ENCODE assay signal across 8 mouse cellular contexts in the genomic region with DNA sequence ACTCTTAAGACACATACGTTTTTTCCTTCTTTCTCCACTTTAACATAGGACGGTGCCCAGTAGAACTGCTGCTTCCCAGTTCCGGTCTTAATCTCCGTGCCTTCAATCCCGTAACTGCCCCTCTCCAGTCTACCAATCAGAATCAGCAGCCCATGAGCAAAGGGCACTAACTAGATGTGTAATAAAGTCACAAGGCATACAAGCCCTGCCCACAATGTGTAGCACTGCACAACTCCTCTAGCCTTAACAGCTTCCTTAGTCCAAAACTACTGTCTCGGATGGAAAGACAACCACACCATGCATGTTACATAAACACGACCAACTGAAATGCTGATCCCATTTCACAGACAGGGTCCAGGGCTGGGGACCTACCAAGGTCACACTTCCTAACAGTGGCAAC. TPM values are rescaled to one million over a fixed set of nuclear protein-coding genes. Genes with fewer than 3 reads are reported as not detected.
DNase-seq lines count a peak whose midpoint lies in the region; ATAC-seq and TF ChIP-seq lines count a peak whose summit lies in the region.

No protein-coding gene starts in this region.

- H3K9ac ChIP-seq in forebrain, embryonic 12.5 days: peak overlapping the region; percentile 89
- H3K9ac ChIP-seq in midbrain, embryonic 11.5 days (ENCODE audit: low read length): peak overlapping the region; percentile 92

- ATAC-seq in forebrain, embryonic 12.5 days (ENCODE audit: low FRiP score): no peak
- no peak; the same call in 1 of the 2 replicates for ATAC-seq in midbrain, embryonic 11.5 days (ENCODE audit: low FRiP score)

- H3K4me3 ChIP-seq in C2C12 (ENCODE audit: insufficient read depth, poor library complexity, severe bottlenecking): peak overlapping the region; percentile 67
- peak overlapping the region; percentile 71 for H3K4me3 ChIP-seq in forebrain, embryonic 12.5 days (replicated peaks)
- H3K4me3 ChIP-seq in midbrain, embryonic 11.5 days (ENCODE audit: low read depth, low read length): peak overlapping the region; percentile 81

- WGBS in forebrain, embryonic 12.5 days: 70% methylated on average over 7 of the region's 7 CpGs
- WGBS in midbrain, embryonic 11.5 days: 75% methylated on average over 7 of the region's 7 CpGs

- TF ChIP-seq CTCF in C2C12 (IDR thresholded peaks at IDR 0.05; ENCODE audit: control insufficient read depth, insufficient read depth, insufficient read length): no peak

- peaks cover 69% of the 10 kb centered on the region for H3K79me2 ChIP-seq in C2C12 (ENCODE audit: control insufficient read depth, insufficient read depth)

- H3K79me3 ChIP-seq in C2C12 (ENCODE audit: low read depth): peaks cover 65% of the 10 kb centered on the region

- peaks cover 70% of the 10 kb centered on the region for H3K36me3 ChIP-seq in C2C12 (ENCODE audit: control insufficient read depth, insufficient read depth)
- H3K36me3 ChIP-seq in forebrain, embryonic 12.5 days (replicated peaks): peaks cover 21% of the 10 kb centered on the region
- peaks cover 2% of the 10 kb centered on the region; the same call in 1 of the 2 replicates for H3K36me3 ChIP-seq in midbrain, embryonic 11.5 days (ENCODE audit: control insufficient read depth, insufficient read depth, low read length)

- no peaks in the 10 kb centered on the region for H3K27me3 ChIP-seq in C2C12 (ENCODE audit: control insufficient read depth, insufficient read depth, insufficient read length)
- no peaks in the 10 kb centered on the region for H3K27me3 ChIP-seq in forebrain, embryonic 12.5 days
- H3K27me3 ChIP-seq in midbrain, embryonic 11.5 days (ENCODE audit: control insufficient read depth, insufficient read depth, low read length): no peaks in the 10 kb centered on the region

- H3K27ac ChIP-seq in forebrain, embryonic 12.5 days: peak overlapping the region; percentile 97
- H3K27ac ChIP-seq in midbrain, embryonic 11.5 days (ENCODE audit: low read depth, low read length): no peak overlapping the region; the same call in 1 of the 2 replicates

- H3K4me1 ChIP-seq in forebrain, embryonic 12.5 days: peaks cover 24% of the 10 kb centered on the region
- peaks cover 10% of the 10 kb centered on the region for H3K4me1 ChIP-seq in midbrain, embryonic 11.5 days (ENCODE audit: control insufficient read depth, insufficient read depth, low read length)

- no peaks in the 10 kb centered on the region for H3K9me3 ChIP-seq in forebrain, embryonic 12.5 days
- H3K9me3 ChIP-seq in midbrain, embryonic 11.5 days (ENCODE audit: control insufficient read depth, low read length): no peaks in the 10 kb centered on the region

- H3ac ChIP-seq in C2C12 (ENCODE audit: control insufficient read depth, insufficient read length, low read depth): peak overlapping the region; percentile 52

- peak overlapping the region; percentile 89 for H3K4me2 ChIP-seq in forebrain, embryonic 12.5 days
- peak overlapping the region; percentile 83 for H3K4me2 ChIP-seq in midbrain, embryonic 11.5 days

- DNase-seq in adrenal gland, adult 2 months: peak; percentile 46
- no peak for DNase-seq in adrenal gland, adult 18-20 months (ENCODE audit: low spot score in 2 of 2)
- DNase-seq in kidney, postnatal 10 days: peak; percentile 22
- no peak for DNase-seq in midbrain, embryonic 11.5 days (ENCODE audit: low spot score, missing footprints)
- no peak for DNase-seq in gastrocnemius, postnatal 10 days
- no peak for DNase-seq in testis, postnatal 14 days (ENCODE audit: low spot score)

TF ChIP-seq in C2C12, 6 proteins besides CTCF, POLR2A, EP300 and RAD21:
- TF ChIP-seq MAX (IDR thresholded peaks at IDR 0.05) (no peak), USF1 (IDR thresholded peaks at IDR 0.05; ENCODE audit: low read depth) (no peak), MYOD1 (IDR thresholded peaks at IDR 0.05; ENCODE audit: control insufficient read depth, insufficient read length, low read depth) (no peak), FOSL1 (IDR thresholded peaks at IDR 0.05; ENCODE audit: insufficient read depth, low read length, poor library complexity, severe bottlenecking) (no peak), MYOG (IDR thresholded peaks at IDR 0.05; ENCODE audit: control insufficient read depth, extremely low read depth, insufficient read length) (no peak), CEBPB (IDR thresholded peaks at IDR 0.05; ENCODE audit: low read depth) (no peak)

RNA-seq across cellular contexts. Expression of a gene that starts 1.7 kb away (rescaled TPM):
- 10 to 100 TPM; 52.9 to 54.7 TPM for total RNA-seq in adrenal gland, adult 2 months (2021)
- 23.2 and 33.7 TPM in 2 replicates for polyA plus RNA-seq in adrenal gland, adult 2 months (2012; rRNA removed)
- 10 to 100 TPM; 35.1 to 57.1 TPM for total RNA-seq in adrenal gland, adult 18-20 months (2021)
- polyA plus RNA-seq in C2C12 (2012; fragmentation: generic; extraction: Trizol): 5.2 TPM
- polyA plus RNA-seq in forebrain, embryonic 12.5 days (2016; fragmentation: Nextera tagmentation; extraction: Ambion mirVana): 32.7 and 35.3 TPM in 2 replicates
- polyA plus RNA-seq in midbrain, embryonic 11.5 days (2014; fragmentation: Nextera tagmentation; extraction: Ambion mirVana): 28.8 and 38.0 TPM in 2 replicates
- total RNA-seq in gastrocnemius, postnatal 10 days (2021): 10 to 100 TPM; 46.8 to 64.0 TPM

RNA-seq across cellular contexts. Expression of a gene that starts 2.0 kb away (rescaled TPM):
- 10 to 100 TPM; 26.0 to 29.8 TPM for total RNA-seq in adrenal gland, adult 2 months (2021)
- polyA plus RNA-seq in adrenal gland, adult 2 months (2012; rRNA removed): 4.0 and 4.1 TPM in 2 replicates
- total RNA-seq in adrenal gland, adult 18-20 months (2021): 10 to 100 TPM; 22.9 to 29.4 TPM
- polyA plus RNA-seq in C2C12 (2012; fragmentation: generic; extraction: Trizol): 13.2 TPM
- polyA plus RNA-seq in forebrain, embryonic 12.5 days (2016; fragmentation: Nextera tagmentation; extraction: Ambion mirVana): 51.4 and 53.7 TPM in 2 replicates
- polyA plus RNA-seq in midbrain, embryonic 11.5 days (2014; fragmentation: Nextera tagmentation; extraction: Ambion mirVana): 48.9 and 52.3 TPM in 2 replicates
- total RNA-seq in gastrocnemius, postnatal 10 days (2021): 10 to 100 TPM; 13.1 to 15.9 TPM

RNA-seq across cellular contexts. Expression of a gene that starts 11.5 kb away (rescaled TPM):
- total RNA-seq in adrenal gland, adult 2 months (2021): 100 to 1,000 TPM; 173 to 335 TPM
- 50.3 and 55.2 TPM in 2 replicates for polyA plus RNA-seq in adrenal gland, adult 2 months (2012; rRNA removed)
- 100 to 1,000 TPM; 232 to 407 TPM for total RNA-seq in adrenal gland, adult 18-20 months (2021)
- polyA plus RNA-seq in C2C12 (2012; fragmentation: generic; extraction: Trizol): 273 TPM
- polyA plus RNA-seq in forebrain, embryonic 12.5 days (2016; fragmentation: Nextera tagmentation; extraction: Ambion mirVana): 272 and 275 TPM in 2 replicates
- polyA plus RNA-seq in midbrain, embryonic 11.5 days (2014; fragmentation: Nextera tagmentation; extraction: Ambion mirVana): 280 and 289 TPM in 2 replicates
- total RNA-seq in gastrocnemius, postnatal 10 days (2021): 100 to 1,000 TPM; 196 to 243 TPM

RNA-seq across cellular contexts. Expression of a gene that starts 28.1 kb away (rescaled TPM):
- total RNA-seq in adrenal gland, adult 2 months (2021): 10 to 100 TPM; 25.2 to 30.3 TPM
- polyA plus RNA-seq in adrenal gland, adult 2 months (2012; rRNA removed): 9.7 and 13.3 TPM in 2 replicates
- 10 to 100 TPM; 18.7 to 24.7 TPM for total RNA-seq in adrenal gland, adult 18-20 months (2021)
- polyA plus RNA-seq in C2C12 (2012; fragmentation: generic; extraction: Trizol): 1.4 TPM
- polyA plus RNA-seq in forebrain, embryonic 12.5 days (2016; fragmentation: Nextera tagmentation; extraction: Ambion mirVana): 2.7 and 4.2 TPM in 2 replicates
- 2.1 and 3.0 TPM in 2 replicates for polyA plus RNA-seq in midbrain, embryonic 11.5 days (2014; fragmentation: Nextera tagmentation; extraction: Ambion mirVana)
- total RNA-seq in gastrocnemius, postnatal 10 days (2021): 1 to 10 TPM; 3.8 to 6.3 TPM

Comparison
In these comparisons a context has a peak if more than half of its experiments do, and no peak if none do; other contexts are left out.
1. DNase-seq: peak in adrenal gland, adult 2 months (single experiment) and kidney, postnatal 10 days (single experiment); none in adrenal gland, adult 18-20 months (0 of 2), midbrain, embryonic 11.5 days (single experiment), gastrocnemius, postnatal 10 days (single experiment) and testis, postnatal 14 days (single experiment).
2. Peak in every context shown above with its lines, with median percentiles within 50 percentile points of each other: H3K4me3 ChIP-seq.